Mouse (Mus musculus) megakaryocyte, adult 5-6 weeks (primary cell): ENCODE measurements around the gene Eml1. TPM values are rescaled to one million over a fixed set of nuclear protein-coding genes. Genes with fewer than 3 reads are reported as not detected.

ENCODE experiments used
- ATAC-seq: 2 replicates; pipeline ENCODE4 v1.8.0; 2016; ENCODE audit warnings: mild to moderate bottlenecking, inconsistent platforms; ENCODE audit not compliant: poor library complexity, severe bottlenecking
- total RNA-seq, 2 experiments: library from RNA; stranded (forward) in 1 of 2; stranded (reverse) in 1 of 2; fragments of 153-499, 151-499 nt in 1 of 2; fragments of 221-1000, 200-1000 nt in 1 of 2; gene quantifications; 2 replicates each; pipeline versions ENCODE4 v1.2.3 to v1.2.4; 2015 to 2017

The Eml1 gene
- total RNA-seq, 2 experiments from 2014 or later: 0.60 TPM; not detected in 1

GRCm38 (mm10) chr12:108372241-108372640, 1.5 kb downstream of the Eml1 start:
- no peak for ATAC-seq

GRCm38 (mm10) chr12:108373611-108374010, 2.9 kb downstream of the Eml1 start:
- ATAC-seq: no peak

GRCm38 (mm10) chr12:108374689-108375088, 3.9 kb downstream of the Eml1 start:
- ATAC-seq: no peak

GRCm38 (mm10) chr12:108378379-108379133, 7.8 kb downstream of the Eml1 start:
- no peak for ATAC-seq

- no peak for ATAC-seq
Observed at GRCm38 (mm10) chr12:108386476-108387232, 15.9 kb downstream of the Eml1 start.

- no peak for ATAC-seq
Observed at GRCm38 (mm10) chr12:108389718-108390117, 19.0 kb downstream of the Eml1 start.

GRCm38 (mm10) chr12:108392254-108393044, 21.7 kb downstream of the Eml1 start:
- ATAC-seq: no peak

GRCm38 (mm10) chr12:108393082-108393481, 22.3 kb downstream of the Eml1 start:
- ATAC-seq: no peak

GRCm38 (mm10) chr12:108393637-108394036, 22.9 kb downstream of the Eml1 start:
- no peak for ATAC-seq

- ATAC-seq: no peak
Observed at GRCm38 (mm10) chr12:108394534-108395284, 24.0 kb downstream of the Eml1 start.

- ATAC-seq: no peak
Observed at GRCm38 (mm10) chr12:108395285-108395660, 24.5 kb downstream of the Eml1 start.

GRCm38 (mm10) chr12:108396081-108396947, 25.6 kb downstream of the Eml1 start:
- no peak for ATAC-seq

- no peak for ATAC-seq
Observed at GRCm38 (mm10) chr12:108398681-108399080, 27.9 kb downstream of the Eml1 start.

GRCm38 (mm10) chr12:108399191-108399590, 28.4 kb downstream of the Eml1 start:
- ATAC-seq: no peak

- ATAC-seq: no peak
Observed at GRCm38 (mm10) chr12:108400951-108401350, 30.2 kb downstream of the Eml1 start.

- no peak for ATAC-seq
Observed at GRCm38 (mm10) chr12:108403957-108404356, 33.2 kb downstream of the Eml1 start.

GRCm38 (mm10) chr12:108409100-108409499, 38.3 kb downstream of the Eml1 start:
- no peak for ATAC-seq

GRCm38 (mm10) chr12:108410416-108411208, 39.9 kb downstream of the Eml1 start:
- ATAC-seq: no peak

GRCm38 (mm10) chr12:108414932-108415331, 44.2 kb downstream of the Eml1 start:
- ATAC-seq: no peak
